Mouse (Mus musculus) urinary bladder, postnatal 4 days (tissue): Measurements from ENCODE around the gene Tex12.
A peak's percentile ranks its signal among the peaks of the same experiment; 100 is the strongest.

Source experiments
- DNase-seq, 2 experiments: peaks; one replicate each; pipeline ENCODE4 v3.0.0; 2021 to 2022; ENCODE audit warnings: low spot score in 2 of 2

The Tex12 gene

DNA sequence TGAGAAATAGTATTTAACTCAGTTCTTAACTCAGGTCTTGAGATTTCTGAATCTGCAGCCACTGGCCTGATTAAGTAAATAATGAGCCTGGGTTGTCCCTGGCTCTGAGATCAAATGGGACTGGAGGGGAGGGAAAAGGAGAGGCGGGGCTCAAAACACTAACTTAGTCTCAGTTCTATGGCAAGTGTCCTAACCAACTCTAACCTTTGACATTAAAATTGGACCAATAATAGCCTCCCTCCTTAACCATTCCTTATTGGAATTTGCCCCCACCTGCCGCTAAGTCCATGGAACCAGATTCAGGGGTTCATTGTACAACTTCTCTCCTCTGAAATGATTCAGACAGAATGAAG, 6.1 kb downstream of the Tex12 start, which contains the start of gene Bco2:
TSS of gene Bco2 (minus strand) at position 88 of the 353 bp plus-strand sequence.
- no peak for DNase-seq

DNA sequence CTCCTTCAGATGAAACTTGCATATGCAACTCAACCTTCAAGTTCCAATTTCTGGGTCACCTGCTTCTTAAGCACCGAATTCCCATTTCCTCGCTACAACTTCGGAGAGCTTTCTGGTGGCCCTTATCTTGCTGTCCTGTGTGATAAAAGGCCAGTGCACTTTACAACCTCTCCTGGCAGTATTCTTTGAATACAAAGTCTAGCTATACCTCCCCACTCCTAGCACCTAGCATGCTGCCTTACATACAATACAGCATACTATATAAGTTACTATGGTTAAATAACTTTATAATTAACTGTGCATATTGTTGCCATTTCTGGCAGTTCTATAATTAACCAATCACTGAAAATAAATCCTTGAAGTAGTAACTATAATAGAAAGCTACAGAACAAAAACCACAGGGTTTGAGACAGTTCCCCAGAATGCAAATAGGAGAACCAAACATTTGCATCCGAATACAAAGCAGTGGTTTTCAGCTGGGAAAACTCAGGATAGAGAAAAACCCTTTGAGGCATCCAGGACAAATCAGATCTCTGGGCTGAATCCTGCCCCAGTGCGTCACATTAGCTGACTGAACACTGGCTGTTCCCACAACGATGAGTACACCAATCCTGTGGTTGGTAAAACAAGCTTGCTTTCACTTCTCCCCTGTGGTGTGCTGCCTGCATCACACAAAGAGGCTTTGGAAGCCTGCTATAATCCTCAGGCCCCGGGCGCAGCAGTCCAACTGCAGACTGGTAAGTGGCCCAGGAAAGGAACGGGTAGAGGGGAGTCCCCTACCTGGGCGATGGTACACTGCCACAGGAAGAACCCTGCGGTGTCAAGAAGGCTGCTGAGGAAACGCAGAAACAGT, 6.7 kb downstream of the Tex12 start, which contains the start of gene Il18:
TSS of gene Il18 (plus strand) at position 587 of the 853 bp plus-strand sequence.
- no peak for DNase-seq

DNA sequence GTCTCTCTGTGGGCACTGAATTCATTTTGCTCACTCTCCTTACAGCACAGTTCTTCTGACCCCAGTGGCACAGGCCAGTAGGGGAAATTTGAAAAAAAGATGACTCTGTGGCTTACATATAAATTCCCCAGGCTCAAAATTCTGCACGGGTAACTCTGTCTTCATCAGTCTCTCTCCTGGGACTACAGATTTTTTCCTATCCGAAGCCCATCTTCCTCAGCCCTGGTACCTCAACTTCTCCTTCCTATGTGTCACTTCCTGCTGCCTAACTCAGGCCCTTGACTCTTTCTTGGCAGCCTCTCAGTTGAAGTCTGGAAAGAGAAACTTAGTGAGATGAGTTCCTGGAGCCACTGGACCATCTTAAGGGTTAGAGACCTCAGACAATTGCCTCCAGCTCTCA, 7.6 kb downstream of the Tex12 start:
- no peak for DNase-seq

DNA sequence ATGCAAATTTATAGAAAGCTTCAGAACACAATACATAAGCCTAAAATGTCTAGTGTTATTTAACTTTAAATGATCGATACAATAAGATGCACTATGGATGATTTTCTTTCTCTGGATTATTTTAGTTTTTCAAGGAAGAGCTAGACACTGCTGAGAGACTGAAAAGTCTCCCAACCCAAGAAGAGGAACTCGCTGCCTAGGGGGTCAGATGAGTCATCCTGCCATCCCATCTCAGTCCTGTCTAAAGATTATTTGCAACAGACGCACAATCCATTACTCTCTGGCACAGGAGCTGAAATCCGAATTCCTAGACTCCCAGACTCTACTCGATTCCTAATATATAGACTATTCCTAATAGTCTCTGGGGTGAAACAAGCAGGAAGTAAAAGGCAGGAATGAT, 8.9 kb downstream of the Tex12 start:
- DNase-seq, result no peak

DNA sequence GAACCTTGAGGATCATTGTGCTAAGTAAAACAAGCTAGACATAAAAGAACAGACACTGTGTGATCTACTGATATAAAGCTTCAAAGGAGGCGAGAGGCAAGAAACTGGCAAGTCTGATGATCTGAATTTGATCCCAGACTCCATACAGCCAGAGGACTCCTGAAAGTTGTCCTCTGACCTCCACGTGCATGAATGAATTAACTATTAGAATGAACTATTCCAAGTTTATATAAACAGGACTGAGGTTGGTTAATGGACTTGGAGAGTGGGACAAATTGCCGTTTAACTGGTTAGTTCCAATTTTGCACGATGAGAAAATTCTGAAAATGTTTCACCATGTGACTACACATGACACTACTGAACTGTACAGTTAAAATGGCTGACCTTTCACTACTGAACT, 12.2 kb downstream of the Tex12 start:
- no peak for DNase-seq

DNA sequence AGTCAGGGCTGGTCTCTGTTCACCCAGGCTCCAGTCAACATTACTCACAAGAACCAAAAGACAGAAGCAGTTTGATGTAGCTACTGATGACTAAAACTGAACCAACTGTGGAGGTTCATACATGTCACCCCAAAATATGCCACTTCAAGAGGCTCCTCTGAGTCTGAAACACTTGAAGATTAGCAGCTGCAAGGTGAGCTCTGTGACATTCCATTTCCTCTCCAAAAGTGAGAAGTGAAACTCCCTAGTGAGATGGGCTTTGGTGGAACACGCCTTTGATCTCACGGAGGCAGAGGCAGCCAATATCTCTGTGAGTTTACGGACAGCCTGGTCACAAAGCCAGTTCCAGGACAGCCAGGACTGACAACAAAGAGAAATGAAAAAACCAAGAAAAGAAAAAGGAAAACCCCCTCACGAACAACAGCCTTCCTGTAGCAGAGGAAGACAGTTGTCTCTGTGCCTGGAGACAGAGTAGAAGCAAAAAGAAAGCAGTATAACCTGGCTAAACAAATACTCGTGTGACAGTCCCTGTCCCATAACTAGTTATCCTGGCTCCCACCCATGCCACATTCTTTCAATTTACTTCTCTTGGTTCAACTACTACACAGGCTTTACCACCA, 13.2 kb downstream of the Tex12 start:
- DNase-seq, result no peak

DNA sequence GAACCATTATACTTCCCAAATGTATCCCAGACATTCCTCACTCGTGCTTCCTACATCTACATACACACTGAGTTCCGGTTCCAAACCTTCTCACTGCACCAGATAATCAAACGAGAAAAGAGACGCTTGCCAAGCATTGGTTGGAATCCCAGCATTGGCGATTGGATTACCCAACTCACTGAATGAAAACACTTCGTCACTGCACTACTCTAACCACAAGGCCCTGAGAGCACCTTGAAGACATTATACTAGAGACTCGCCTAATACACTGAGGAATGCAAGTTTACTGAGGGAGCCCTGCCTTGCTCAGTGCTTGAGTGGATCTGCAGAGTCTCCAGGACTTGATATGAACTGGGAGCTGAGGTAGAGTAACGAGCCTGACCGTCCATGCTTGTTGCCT, 18.7 kb downstream of the Tex12 start:
- no peak for DNase-seq

DNA sequence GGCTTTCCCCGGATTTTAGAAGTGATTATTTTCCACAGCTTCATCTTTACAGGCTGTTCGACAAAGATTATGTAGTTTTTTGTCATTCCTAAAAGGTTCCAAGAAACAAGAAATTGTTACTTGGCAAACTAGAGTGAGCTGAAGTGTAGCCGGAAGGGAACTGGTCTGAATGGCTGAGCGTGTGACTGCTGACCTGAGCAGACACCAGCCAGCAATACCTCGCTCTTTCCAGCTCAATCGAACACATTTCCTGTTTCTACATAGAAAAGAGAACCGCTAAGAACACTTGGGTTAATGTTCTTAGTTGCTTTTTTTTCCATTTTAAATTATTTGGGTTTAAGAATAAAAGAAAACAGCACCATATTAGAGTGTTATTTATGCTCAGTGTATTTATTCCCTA, 21.0 kb downstream of the Tex12 start:
- no peak for DNase-seq

DNA sequence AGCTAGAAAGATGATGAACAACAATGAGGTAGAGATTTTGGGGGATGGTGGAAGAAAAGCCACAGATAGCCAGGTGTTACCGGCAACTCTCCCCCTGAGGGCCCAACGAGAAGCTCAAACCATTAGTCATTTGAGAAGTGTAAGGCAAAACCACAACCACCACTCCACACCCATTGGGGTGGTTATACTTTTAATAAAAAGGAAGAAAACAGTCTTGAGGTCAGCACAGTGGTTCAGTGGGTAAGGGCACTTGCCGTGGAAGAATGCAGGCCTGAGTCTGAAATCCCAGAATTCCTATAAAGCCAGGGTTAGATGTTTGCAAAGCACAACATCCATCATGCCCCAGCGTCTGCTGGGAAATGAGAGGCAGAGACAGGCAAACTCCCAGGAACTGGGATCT, 23.8 kb downstream of the Tex12 start:
- DNase-seq, result no peak

DNA sequence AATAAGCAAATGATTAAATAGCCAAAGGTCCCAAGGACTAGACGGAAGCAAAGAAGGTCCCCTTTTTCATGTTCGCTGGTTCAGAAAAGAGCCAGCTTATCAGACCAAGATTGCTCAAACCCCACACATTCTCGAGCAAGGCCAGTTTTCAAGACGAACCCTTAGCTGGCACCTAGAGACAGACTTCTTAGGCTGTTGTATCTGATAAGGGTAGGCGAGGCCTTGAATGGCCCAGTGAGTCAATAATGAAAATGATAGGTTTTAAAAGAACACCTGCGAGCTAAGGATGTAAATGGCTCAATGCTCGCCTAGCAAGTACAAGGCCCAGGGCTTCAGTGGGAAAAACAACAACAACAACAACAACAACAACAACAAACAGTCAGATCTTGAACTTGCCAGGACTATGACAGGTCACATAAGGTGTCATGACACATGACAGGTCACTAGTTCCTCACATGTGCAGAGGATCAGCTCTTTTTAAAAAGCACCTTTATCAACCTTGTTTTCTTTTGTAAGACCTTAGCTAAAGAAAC, 24.5 kb downstream of the Tex12 start:
- DNase-seq, result no peak

DNA sequence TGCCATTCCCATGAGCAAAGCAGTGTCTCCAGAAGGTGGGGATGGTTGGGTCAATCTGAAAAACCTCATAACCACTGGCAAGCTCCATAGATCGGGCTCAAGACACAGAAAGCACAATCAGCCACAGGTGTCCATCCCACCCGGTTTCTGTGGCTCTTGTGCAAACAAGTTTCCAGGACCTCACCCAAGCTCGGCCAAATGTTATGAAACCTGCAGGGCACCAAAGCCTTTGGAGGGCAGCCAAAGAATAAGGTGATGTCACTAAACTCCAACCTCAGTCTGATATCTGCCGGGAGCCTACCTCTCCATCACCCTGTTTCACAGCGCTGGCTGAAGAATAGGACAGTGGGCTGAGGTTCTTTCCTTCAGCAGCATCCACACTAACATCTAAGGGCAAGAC, 25.2 kb downstream of the Tex12 start:
- no peak for DNase-seq

DNA sequence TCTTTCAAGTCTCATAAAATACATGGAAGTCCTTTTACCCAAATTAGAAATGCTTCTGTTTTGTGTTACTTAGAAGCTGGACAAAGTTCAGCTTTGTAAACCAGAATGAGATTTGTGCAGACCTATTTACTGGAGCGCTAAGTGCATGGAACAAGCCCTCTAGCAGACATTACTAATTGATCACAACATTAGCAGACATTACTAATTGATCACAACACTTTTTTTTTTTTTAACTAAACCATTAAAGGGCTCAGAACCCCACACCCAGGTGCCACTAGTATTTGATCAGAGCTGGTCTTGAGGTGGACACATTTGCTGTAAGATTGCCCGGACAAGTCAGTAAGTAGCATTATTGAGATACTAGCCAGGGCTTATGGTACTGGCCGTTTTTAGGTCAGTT, 27.3 kb downstream of the Tex12 start:
- no peak for DNase-seq

DNA sequence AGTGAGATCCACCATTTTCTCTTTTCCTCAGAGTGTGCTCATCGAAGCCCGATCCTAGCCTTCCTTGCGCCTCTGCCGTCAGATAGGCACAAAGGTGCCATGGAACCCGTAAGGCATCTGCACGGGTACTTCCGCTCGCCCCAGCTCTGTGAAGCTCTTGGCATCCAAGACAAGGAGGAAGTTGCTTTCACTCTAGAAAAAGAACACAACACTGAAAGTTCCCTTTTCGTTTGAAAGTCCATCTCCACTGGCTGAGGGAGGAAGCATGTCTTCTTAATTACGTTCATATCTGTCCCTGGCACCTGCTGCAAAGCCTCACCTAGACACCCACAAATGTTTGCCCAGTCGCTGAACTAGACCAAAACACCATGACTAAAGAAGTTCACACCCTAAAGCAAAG, 27.8 kb downstream of the Tex12 start:
- DNase-seq, result no peak

DNA sequence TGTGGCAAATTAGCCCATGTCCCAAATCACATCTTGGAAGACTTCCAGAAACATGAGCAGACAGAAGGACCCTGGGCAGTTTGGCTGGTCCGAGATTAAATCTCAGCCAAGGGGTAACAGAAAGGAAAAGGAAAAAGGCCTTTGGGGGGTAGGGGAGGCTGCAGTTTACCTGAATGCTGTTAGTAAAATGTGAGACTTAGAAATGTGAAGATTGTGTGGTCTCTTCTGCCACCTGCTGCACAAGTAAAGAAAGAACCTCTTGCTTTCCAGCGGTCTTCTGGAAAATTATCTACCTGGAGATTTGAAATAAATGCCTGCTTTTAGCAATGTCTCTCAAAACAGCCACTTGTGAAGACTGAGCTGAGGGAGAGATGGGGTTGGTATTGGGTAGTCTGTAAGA, 30.2 kb downstream of the Tex12 start:
- no peak for DNase-seq

DNA sequence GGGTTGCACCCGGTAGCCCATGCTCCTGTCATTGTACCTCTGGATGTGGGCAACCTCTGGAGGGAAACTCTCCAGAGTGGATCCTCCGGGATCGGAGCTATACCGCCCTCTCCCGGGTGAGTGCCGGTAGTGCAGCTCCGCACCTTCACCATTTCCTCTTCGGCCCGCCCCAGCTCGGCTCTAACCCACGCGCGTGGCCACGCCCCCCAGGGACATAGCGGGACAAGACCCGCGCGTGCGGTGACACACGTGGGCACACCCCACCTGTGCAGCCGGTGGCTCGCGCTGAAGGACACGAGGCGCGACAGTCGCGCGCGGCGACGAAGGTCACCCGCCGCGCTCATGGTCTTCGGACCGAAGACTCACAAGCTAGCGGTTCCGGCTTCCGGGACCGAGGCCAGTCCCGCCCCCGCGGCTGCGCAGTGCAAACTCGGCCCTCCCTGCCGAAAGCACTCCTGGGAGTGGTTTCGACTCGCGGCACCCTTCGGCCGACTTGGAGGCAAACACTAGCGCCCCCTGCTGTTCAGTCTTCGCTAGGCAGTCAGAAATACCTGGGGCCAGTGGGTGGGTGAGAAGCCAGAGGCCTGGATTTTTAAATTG, 32.7 kb downstream of the Tex12 start, which contains the start of gene Pts:
TSS of gene Pts (minus strand) at position 432 of the 600 bp plus-strand sequence.
- DNase-seq, result peak; percentile 96 to 99

DNA sequence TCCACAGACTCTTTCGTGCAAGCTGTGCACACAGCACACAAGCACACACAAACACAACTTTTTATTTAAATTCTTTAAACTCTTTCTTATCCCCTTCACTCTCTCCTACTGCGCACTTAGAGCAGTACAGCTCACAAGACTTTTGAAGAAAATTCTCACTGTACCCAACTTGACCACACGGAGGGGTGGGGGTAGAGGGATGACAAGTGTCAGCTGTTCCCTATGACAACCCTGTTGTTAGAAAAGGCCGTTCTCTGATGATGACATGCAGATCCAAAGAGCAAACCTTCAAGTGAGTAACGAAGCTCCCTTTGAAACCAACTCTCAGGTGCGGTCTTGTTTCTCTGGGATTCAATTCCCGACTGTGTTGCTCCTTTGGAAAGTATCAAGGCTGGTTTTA, 33.3 kb downstream of the Tex12 start:
- DNase-seq, result no peak

DNA sequence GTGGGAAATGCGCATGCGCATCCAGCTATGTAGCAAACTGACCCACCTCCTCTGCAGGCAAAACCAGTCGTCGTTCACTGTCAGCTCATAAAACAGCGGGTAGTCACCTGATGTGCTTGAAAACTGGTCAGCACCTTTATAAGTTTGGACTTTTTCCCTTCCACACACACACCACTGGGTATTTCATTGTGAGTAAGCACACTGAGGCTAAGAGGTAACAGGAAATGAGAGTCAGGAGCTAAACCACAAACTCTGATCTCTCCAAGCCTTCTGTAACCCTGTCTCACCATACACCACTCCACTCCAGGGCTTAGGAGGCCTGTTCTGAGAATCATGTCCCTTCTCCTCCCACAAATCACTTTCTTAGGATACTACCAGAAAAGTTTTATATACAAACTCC, 35.5 kb downstream of the Tex12 start:
- DNase-seq, result no peak

DNA sequence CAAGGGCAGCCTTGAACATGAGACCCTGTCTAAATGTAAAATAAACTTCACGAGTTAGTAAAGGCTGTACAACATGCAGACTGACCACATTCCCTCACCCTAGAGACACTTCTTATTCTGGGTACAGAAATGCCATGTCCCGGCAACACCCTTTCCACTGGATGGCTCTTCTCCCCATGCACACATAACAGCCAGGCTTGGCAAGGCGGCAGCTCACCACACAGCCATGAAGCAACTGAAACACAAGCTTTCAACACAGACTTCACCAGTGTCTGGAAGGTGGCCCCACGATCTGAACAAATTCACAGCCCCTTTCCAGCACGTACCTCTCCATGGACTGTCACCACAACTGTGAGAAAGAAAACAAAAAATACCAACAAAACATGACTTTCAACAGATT, 36.2 kb downstream of the Tex12 start:
- no peak for DNase-seq

DNA sequence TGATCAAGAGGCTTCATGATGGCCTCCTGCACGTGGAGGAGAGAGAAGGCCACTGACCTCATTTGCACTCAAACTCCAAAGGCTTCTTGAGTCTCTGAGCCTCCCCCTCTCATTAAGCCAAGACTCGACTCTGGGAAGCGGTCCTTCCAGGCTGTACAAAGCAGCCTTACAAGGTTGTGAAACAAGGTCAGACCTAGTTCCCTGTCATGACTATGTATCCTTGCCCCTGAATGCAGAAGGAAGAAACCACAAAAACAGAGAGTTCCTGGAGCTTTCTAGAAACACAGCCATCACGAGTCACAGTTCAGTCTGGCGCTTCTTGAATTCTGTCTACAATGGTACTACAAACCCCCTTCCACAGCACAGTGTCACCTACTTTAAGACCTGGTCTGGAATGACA, 38.6 kb downstream of the Tex12 start:
- DNase-seq, result no peak

DNA sequence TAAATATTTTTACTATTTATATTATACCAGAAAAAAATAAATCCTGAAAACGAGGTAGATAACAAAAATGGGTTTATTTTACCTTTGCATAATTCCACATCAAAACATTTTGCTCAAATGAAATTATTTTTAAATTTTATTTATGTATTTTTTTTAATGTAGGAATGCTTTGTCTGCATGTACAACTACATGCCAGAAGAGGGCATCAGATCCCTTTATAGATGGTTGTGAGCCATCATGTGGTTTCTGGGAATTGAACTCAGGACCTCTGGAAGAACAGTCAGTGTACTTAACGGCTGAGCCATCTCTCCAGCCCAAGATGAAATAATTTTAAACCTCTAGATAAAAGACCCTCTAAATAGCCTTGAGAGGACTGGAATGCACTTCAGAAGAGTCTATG, 39.6 kb downstream of the Tex12 start:
- no peak for DNase-seq

DNA sequence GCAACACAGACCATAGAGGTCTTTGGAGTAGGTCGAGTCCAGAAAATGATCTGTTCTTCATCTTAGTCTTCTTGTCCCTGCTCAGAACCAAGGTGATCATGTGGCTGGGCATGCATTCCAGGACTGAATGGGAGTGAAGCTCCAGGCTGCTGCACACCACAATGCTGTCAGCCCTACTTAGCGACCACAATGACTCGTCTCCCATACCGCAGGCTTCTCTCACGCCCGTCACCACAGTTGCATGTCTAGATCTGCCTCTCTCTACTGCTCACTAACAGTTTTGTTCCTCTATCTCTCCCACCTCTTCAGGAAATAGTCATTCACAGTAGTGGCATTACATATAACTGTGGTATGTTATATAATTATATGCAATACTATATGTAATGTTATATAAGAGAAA, 40.4 kb downstream of the Tex12 start:
- DNase-seq, result no peak

DNA sequence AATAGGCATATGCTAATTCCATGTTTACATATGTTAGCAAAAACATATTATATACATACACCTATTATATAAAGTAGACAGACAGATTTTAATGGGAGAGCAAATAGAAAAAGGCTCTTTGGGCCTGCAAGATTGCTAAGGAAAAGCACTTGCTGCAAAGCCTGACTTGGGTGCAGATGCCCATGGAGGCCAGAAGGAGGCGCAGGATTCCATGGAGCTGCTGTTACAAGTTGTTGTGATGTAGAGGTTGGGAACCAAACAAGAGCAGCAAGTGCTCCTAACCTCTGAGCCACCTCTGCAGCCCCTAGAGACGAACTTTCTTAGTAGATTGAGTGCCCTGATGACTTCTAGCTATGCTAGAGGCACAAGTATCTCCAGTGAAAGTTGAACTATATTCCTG, 42.3 kb downstream of the Tex12 start:
- DNase-seq, result no peak

DNA sequence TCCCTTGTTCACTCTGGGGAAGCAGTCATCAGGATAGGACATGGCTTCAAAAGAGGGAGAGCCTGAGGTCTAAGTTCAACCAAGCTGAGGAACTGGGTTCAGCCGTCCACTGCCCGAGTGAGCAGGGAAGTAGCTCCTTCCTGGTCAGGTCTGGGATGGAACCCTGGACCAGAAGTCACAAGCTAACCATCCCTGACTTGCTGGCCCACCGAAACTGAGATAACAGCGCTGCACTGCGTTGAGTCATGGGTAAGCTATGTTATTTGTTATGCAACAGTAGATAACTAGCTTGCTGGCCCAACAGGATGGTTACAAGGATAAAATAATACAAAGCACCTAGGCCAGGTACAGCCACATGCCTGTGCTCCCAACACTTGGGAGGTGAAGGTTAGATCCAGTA, 45.7 kb downstream of the Tex12 start:
- no peak for DNase-seq
